Mouse (Mus musculus) midbrain, embryonic 11.5 days (tissue): ENCODE results near the gene Gm42417. TPM values are rescaled to one million over a fixed set of nuclear protein-coding genes. Genes with fewer than 3 reads are reported as not detected.
A peak's percentile ranks its signal among the peaks of the same experiment; 100 is the strongest.

Source experiments
- ATAC-seq: fragments of 200-750 bp; cut with Nextera tagmentation; 2 replicates; pipeline ENCODE4 v1.8.0; 2017; ENCODE audit warnings: moderate TSS enrichment, moderate library complexity; ENCODE audit not compliant: low FRiP score
- DNase-seq: peaks from one replicate; pipeline ENCODE4 v3.0.0; 2015; ENCODE audit warnings: low spot score; ENCODE audit errors: missing footprints
- H3K27ac ChIP-seq: fragments of 300-500 bp; sonication (generic); 2 replicates; pipeline ENCODE4 v1.5.1; 2014; ENCODE audit warnings: low read depth, low read length
- H3K27me3 ChIP-seq: fragments of 300-500 bp; sonication (generic); 2 replicates; pipeline ENCODE4 v1.6.1; 2014; ENCODE audit warnings: mild to moderate bottlenecking, low read length, moderate library complexity, mixed read lengths; ENCODE audit not compliant: control insufficient read depth, insufficient read depth
- H3K36me3 ChIP-seq: fragments of 300-500 bp; sonication (generic); 2 replicates; pipeline ENCODE4 v1.6.1; 2014; ENCODE audit warnings: mild to moderate bottlenecking, low read length, moderate library complexity, mixed read lengths; ENCODE audit not compliant: control insufficient read depth, insufficient read depth
- H3K4me1 ChIP-seq: fragments of 300-500 bp; sonication (generic); 2 replicates; pipeline ENCODE4 v1.6.1; 2014; ENCODE audit warnings: low read length; ENCODE audit not compliant: control insufficient read depth, insufficient read depth
- H3K4me2 ChIP-seq: fragments of 300-500 bp; sonication (generic); 2 replicates; pipeline ENCODE4 v1.6.1; 2014; ENCODE audit warnings: mild to moderate bottlenecking, moderate library complexity
- H3K4me3 ChIP-seq: fragments of 300-500 bp; sonication (generic); 2 replicates; pipeline ENCODE4 v1.5.1; 2014; ENCODE audit warnings: low read depth, low read length
- H3K9ac ChIP-seq: fragments of 300-500 bp; sonication (generic); 2 replicates; pipeline ENCODE4 v1.6.1; 2014; ENCODE audit warnings: low read length
- H3K9me3 ChIP-seq: fragments of 300-500 bp; sonication (generic); 2 replicates; pipeline ENCODE4 v1.6.1; 2016; ENCODE audit warnings: low read length; ENCODE audit not compliant: control insufficient read depth
- WGBS: fragments of 180-500 bp; shearing (Covaris S2); extraction: QIAGEN DNeasy Blood & Tissue Kit; methylation state at CpG from one replicate; pipeline ENCODE4 v1.1.7; 2014; 5-methylcytosine and 5-hydroxymethylcytosine counted together
- polyA plus RNA-seq: library from polyadenylated mRNA; unstranded; fragments of >200 nt; fragmentation: Nextera tagmentation; extraction: Ambion mirVana; gene quantifications from 2 replicates; pipeline ENCODE4 v1.2.1, GENCODE M21; 2014

The Gm42417 gene
- polyA plus RNA-seq, 1 experiment from 2014 or later: not detected

GRCm38 (mm10) chr1:36511289-36512021, 27.8 kb downstream of the Gm42417 start, which contains the start of gene Cnnm3:
TSS of gene Cnnm3 (plus strand) at chr1:36511867.
- peak within 1 kb of the TSS; percentile 96 for H3K27ac ChIP-seq
- under 1% methylated on average over 50 of the region's 51 CpGs for WGBS
- H3K4me1 ChIP-seq: peaks cover 18% of the 10 kb centered on the region; the same call in 1 of the 2 replicates
- no peaks in the 10 kb centered on the region for H3K9me3 ChIP-seq
- H3K9ac ChIP-seq: peak within 1 kb of the TSS; percentile 82
- peak; percentile 98 for ATAC-seq
- 0 out of 2 replicates have a peak, but pooled peaks cover 2% of the 10 kb centered on the region for H3K36me3 ChIP-seq
- peak; percentile 100 for DNase-seq
- peak within 1 kb of the TSS; percentile 80 for H3K4me3 ChIP-seq
- peak within 1 kb of the TSS; percentile 61 for H3K4me2 ChIP-seq
- H3K27me3 ChIP-seq: no peaks in the 10 kb centered on the region

DNA sequence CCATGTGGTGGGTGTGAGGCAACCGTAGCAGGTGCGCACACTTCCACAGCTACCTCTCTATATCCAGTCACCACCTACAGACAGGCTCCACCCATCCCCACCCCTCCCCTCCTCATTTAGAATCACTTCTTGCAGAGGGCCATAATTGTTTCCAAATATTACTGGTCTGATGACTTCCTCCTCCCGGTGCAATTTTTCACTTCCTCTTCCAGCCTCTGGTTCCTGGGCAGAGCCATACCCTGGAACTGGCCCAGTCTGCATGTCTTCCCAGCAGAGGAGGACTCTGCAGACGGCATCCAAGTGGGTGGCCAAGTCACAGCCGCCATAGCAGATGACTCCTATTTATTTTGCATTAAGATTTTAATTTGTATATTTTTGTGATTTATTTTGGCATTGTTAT, 31.0 kb downstream of the Gm42417 start:
- DNase-seq: no peak
- Histone ChIP-seq H3K27me3 (no peaks in the 10 kb centered on the region), H3K4me2 (no peak overlapping the region), H3K9me3 (no peaks in the 10 kb centered on the region), H3K36me3 (no peaks in the 10 kb centered on the region), H3K9ac (no peak overlapping the region), H3K4me1 (peaks cover 3% of the 10 kb centered on the region; the same call in 1 of the 2 replicates), H3K4me3 (no peak overlapping the region), H3K27ac (no peak overlapping the region)
- WGBS: 95% methylated on average over 5 of the region's 5 CpGs
- no peak for ATAC-seq

- Histone ChIP-seq H3K4me3 (no peak overlapping the region), H3K9ac (no peak overlapping the region), H3K36me3 (no peaks in the 10 kb centered on the region), H3K27me3 (no peaks in the 10 kb centered on the region), H3K4me2 (no peak overlapping the region), H3K27ac (no peak overlapping the region), H3K9me3 (no peaks in the 10 kb centered on the region), H3K4me1 (no peaks in the 10 kb centered on the region)
- 4% methylated on average over 3 of the region's 3 CpGs for WGBS
- ATAC-seq (no peak), DNase-seq (peak; percentile 97)
These were observed 38.0 kb downstream of the Gm42417 start for GRCm38 (mm10) chr1:36501261-36501660.

DNA sequence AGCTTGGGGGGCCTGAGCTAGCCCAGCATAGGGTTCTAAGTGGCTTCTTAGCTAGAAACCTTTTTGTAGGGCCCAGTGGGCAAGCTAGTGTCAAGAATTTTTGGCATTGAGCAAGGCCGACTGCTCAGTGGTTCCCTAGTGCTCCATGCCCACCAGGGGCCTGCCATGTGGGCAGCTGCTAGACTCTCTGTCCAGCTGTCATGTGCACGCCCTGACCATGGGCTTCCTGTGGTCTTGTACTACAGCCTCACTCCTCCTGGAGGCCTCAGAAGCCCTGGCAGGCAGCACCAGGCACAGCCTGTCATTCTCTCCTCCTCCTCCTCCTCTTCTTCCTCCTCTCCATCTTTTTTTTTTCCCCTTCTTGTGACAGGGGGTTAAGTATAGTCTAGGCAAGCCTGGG, 41.9 kb downstream of the Gm42417 start:
- ATAC-seq: no peak
- DNase-seq: peak; percentile 61
- WGBS: 81% methylated on average over 2 of the region's 2 CpGs
- H3K36me3 ChIP-seq: no peaks in the 10 kb centered on the region
- H3K4me1 ChIP-seq: no peaks in the 10 kb centered on the region; the same call in 1 of the 2 replicates
- no peak overlapping the region for H3K4me3 ChIP-seq
- H3K4me2 ChIP-seq: no peak overlapping the region
- H3K27me3 ChIP-seq: no peaks in the 10 kb centered on the region
- H3K9ac ChIP-seq: no peak overlapping the region
- H3K27ac ChIP-seq: no peak overlapping the region
- no peaks in the 10 kb centered on the region for H3K9me3 ChIP-seq

GRCm38 (mm10) chr1:36496719-36497118, 42.5 kb downstream of the Gm42417 start:
- H3K27ac ChIP-seq: no peak overlapping the region
- H3K9me3 ChIP-seq: no peaks in the 10 kb centered on the region
- no peaks in the 10 kb centered on the region for H3K36me3 ChIP-seq
- no peaks in the 10 kb centered on the region for H3K27me3 ChIP-seq
- ATAC-seq (no peak), DNase-seq (peak; percentile 41)
- H3K9ac ChIP-seq: no peak overlapping the region
- no peak overlapping the region for H3K4me3 ChIP-seq
- WGBS: 54% methylated on average over 2 of the region's 2 CpGs
- H3K4me2 ChIP-seq: no peak overlapping the region
- no peaks in the 10 kb centered on the region; the same call in 1 of the 2 replicates for H3K4me1 ChIP-seq

GRCm38 (mm10) chr1:36493299-36493698, 45.9 kb downstream of the Gm42417 start:
- Histone ChIP-seq H3K4me2 (no peak overlapping the region), H3K27ac (no peak overlapping the region), H3K9me3 (no peaks in the 10 kb centered on the region), H3K36me3 (no peaks in the 10 kb centered on the region), H3K9ac (no peak overlapping the region), H3K4me1 (no peaks in the 10 kb centered on the region; the same call in 1 of the 2 replicates), H3K4me3 (no peak overlapping the region), H3K27me3 (no peaks in the 10 kb centered on the region)
- WGBS: 71% methylated on average over 6 of the region's 6 CpGs
- peak; percentile 73 for DNase-seq
- no peak for ATAC-seq

DNA sequence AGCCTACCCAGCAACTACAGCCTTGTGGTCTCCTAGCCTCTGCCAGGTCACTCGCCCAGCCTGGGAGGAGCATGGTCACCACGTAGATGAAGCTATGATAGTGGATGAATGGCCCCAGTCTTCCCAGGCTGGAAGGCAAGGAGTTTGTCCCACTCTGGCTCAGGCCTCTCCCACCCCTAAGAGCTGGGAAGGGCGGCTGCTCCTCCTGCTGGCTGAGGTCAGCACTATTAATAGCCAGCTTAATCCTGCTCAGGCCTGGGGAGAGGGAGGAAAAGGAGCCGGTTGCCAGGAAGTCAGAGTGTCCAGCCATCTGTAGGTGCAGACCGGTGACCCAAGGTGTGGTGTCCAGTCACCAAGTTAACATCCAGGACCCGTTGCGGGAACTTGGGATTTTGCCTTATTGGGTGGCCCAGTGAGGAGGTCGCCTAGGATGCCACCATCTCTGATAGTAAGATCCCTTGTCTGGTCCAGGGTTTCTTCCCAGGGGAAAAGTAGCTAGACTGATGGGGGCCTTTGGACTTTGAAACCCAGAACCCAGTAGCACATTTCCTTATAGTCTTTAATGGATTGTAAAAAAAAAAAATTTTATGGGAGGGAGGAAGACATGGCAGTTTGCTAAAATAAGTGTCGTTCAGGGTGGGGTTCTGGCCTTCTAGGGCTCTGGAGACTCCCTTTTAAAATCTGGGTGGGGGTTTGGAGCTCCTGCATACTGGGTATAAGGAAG, 46.7 kb downstream of the Gm42417 start:
- 50% methylated on average over 9 of the region's 9 CpGs for WGBS
- H3K27me3 ChIP-seq: no peaks in the 10 kb centered on the region
- no peak overlapping the region for H3K27ac ChIP-seq
- no peaks in the 10 kb centered on the region; the same call in 1 of the 2 replicates for H3K4me1 ChIP-seq
- no peak overlapping the region for H3K9ac ChIP-seq
- no peak overlapping the region for H3K4me3 ChIP-seq
- H3K9me3 ChIP-seq: no peaks in the 10 kb centered on the region
- H3K4me2 ChIP-seq: no peak overlapping the region
- peak; percentile 85 for DNase-seq
- ATAC-seq: peak; percentile 77; the same call in 1 of the 2 replicates
- no peaks in the 10 kb centered on the region for H3K36me3 ChIP-seq

- DNase-seq (peak; percentile 64), ATAC-seq (no peak)
- Histone ChIP-seq H3K4me1 (no peaks in the 10 kb centered on the region; the same call in 1 of the 2 replicates), H3K4me3 (no peak overlapping the region), H3K27ac (no peak overlapping the region), H3K27me3 (no peaks in the 10 kb centered on the region), H3K9me3 (no peaks in the 10 kb centered on the region), H3K36me3 (no peaks in the 10 kb centered on the region), H3K4me2 (no peak overlapping the region), H3K9ac (no peak overlapping the region)
- WGBS: 74% methylated on average over 6 of the region's 6 CpGs
These were observed 49.6 kb downstream of the Gm42417 start for GRCm38 (mm10) chr1:36489661-36490060.

GRCm38 (mm10) chr1:36487111-36487510, 52.1 kb downstream of the Gm42417 start:
- 56% methylated on average over 9 of the region's 9 CpGs for WGBS
- ATAC-seq: no peak

More at GRCm38 (mm10) chr1:36487111-36487510, 52.1 kb downstream of the Gm42417 start:
- peak; percentile 79 for DNase-seq
- H3K9ac ChIP-seq: no peak overlapping the region
- no peak overlapping the region for H3K27ac ChIP-seq
- no peak overlapping the region for H3K4me3 ChIP-seq
- H3K4me1 ChIP-seq: no peaks in the 10 kb centered on the region
- no peaks in the 10 kb centered on the region for H3K36me3 ChIP-seq
- H3K9me3 ChIP-seq: no peaks in the 10 kb centered on the region
- no peaks in the 10 kb centered on the region for H3K27me3 ChIP-seq
- H3K4me2 ChIP-seq: no peak overlapping the region
